Mouse (Mus musculus) E14TG2a.4 (cell line): ENCODE data around the gene Sepsecs.

Source experiments
- H3K27me3 ChIP-seq: 2 replicates; pipeline ENCODE4 v1.6.1; 2014; ENCODE audit warnings: low read length, control low read depth; ENCODE audit not compliant: insufficient read depth
- H3K36me3 ChIP-seq: 2 replicates; pipeline ENCODE4 v1.6.1; 2014; ENCODE audit warnings: low read length, control low read depth; ENCODE audit not compliant: insufficient read depth
- H3K4me1 ChIP-seq: replicated peaks from 2 replicates; pipeline ENCODE4 v1.6.1; 2014; ENCODE audit warnings: low read depth, low read length, control low read depth
- H3K4me3 ChIP-seq: replicated peaks from 2 replicates; pipeline ENCODE4 v1.5.1; 2014; ENCODE audit warnings: mild to moderate bottlenecking, low read length
- H3K9me3 ChIP-seq: 2 replicates; pipeline ENCODE4 v1.6.1; 2014; ENCODE audit warnings: low read length, control low read depth
- CTCF ChIP-seq: conservative IDR thresholded peaks from 2 replicates; pipeline ENCODE4 v1.5.1; 2014; ENCODE audit warnings: low read length
- NANOG ChIP-seq: IDR thresholded peaks from 2 replicates; pipeline ENCODE4 v1.6.1; 2014; ENCODE audit warnings: borderline replicate concordance, low read length, mixed read lengths
- POU5F1 ChIP-seq: IDR thresholded peaks from 2 replicates; pipeline ENCODE4 v1.6.1; 2014; ENCODE audit warnings: low read length, borderline replicate concordance

Sepsecs gene

GRCm38 (mm10) chr5:52636025-52636755, 33.3 kb downstream of the Sepsecs start:
- H3K27me3 ChIP-seq: no peaks in the 10 kb centered on the region
- peaks cover 1% of the 10 kb centered on the region; the same call in 1 of the 2 replicates for H3K36me3 ChIP-seq
- H3K4me3 ChIP-seq: no peak overlapping the region
- H3K9me3 ChIP-seq: peaks cover 7% of the 10 kb centered on the region
- TF ChIP-seq CTCF (no peak), POU5F1 (no peak), NANOG (no peak)
- H3K4me1 ChIP-seq: peaks cover 12% of the 10 kb centered on the region

GRCm38 (mm10) chr5:52634017-52634416, 35.5 kb downstream of the Sepsecs start:
- Histone ChIP-seq H3K4me1 (peaks cover 11% of the 10 kb centered on the region), H3K4me3 (no peak overlapping the region), H3K9me3 (peaks cover 10% of the 10 kb centered on the region), H3K36me3 (no peaks in the 10 kb centered on the region), H3K27me3 (no peaks in the 10 kb centered on the region)
- TF ChIP-seq CTCF (peak; percentile 61), NANOG (no peak), POU5F1 (no peak)

- Histone ChIP-seq H3K27me3 (no peaks in the 10 kb centered on the region), H3K9me3 (peaks cover 10% of the 10 kb centered on the region), H3K4me3 (no peak overlapping the region), H3K36me3 (no peaks in the 10 kb centered on the region), H3K4me1 (peaks cover 21% of the 10 kb centered on the region)
- TF ChIP-seq POU5F1 (no peak), CTCF (no peak), NANOG (no peak)
Observed at GRCm38 (mm10) chr5:52630541-52630940, 39.0 kb downstream of the Sepsecs start.

GRCm38 (mm10) chr5:52629214-52629613, 40.3 kb downstream of the Sepsecs start:
- no peak for TF ChIP-seq CTCF
- no peak for TF ChIP-seq POU5F1
- TF ChIP-seq NANOG: no peak
- Histone ChIP-seq H3K27me3 (no peaks in the 10 kb centered on the region; the same call in 1 of the 2 replicates), H3K9me3 (peaks cover 10% of the 10 kb centered on the region), H3K4me3 (no peak overlapping the region), H3K36me3 (no peaks in the 10 kb centered on the region), H3K4me1 (peaks cover 15% of the 10 kb centered on the region)

GRCm38 (mm10) chr5:52628783-52629182, 40.7 kb downstream of the Sepsecs start:
- Histone ChIP-seq H3K4me3 (no peak overlapping the region), H3K27me3 (no peaks in the 10 kb centered on the region; the same call in 1 of the 2 replicates), H3K36me3 (no peaks in the 10 kb centered on the region), H3K4me1 (peaks cover 11% of the 10 kb centered on the region), H3K9me3 (peaks cover 10% of the 10 kb centered on the region)
- TF ChIP-seq NANOG (no peak), POU5F1 (no peak), CTCF (no peak)

- peaks cover 9% of the 10 kb centered on the region for H3K4me1 ChIP-seq
- no peak overlapping the region for H3K4me3 ChIP-seq
- TF ChIP-seq POU5F1: no peak
- no peak for TF ChIP-seq CTCF
- TF ChIP-seq NANOG: no peak
- peaks cover 10% of the 10 kb centered on the region for H3K9me3 ChIP-seq
- no peaks in the 10 kb centered on the region for H3K36me3 ChIP-seq
- no peaks in the 10 kb centered on the region; the same call in 1 of the 2 replicates for H3K27me3 ChIP-seq
Observed at GRCm38 (mm10) chr5:52627713-52628112, 41.8 kb downstream of the Sepsecs start.

GRCm38 (mm10) chr5:52626092-52626491, 43.4 kb downstream of the Sepsecs start:
- Histone ChIP-seq H3K4me1 (peaks cover 9% of the 10 kb centered on the region), H3K4me3 (no peak overlapping the region), H3K36me3 (no peaks in the 10 kb centered on the region), H3K27me3 (peaks cover 3% of the 10 kb centered on the region; the same call in 1 of the 2 replicates), H3K9me3 (peaks cover 1% of the 10 kb centered on the region; the same call in 1 of the 2 replicates)
- TF ChIP-seq CTCF: no peak
- TF ChIP-seq POU5F1: no peak
- no peak for TF ChIP-seq NANOG

GRCm38 (mm10) chr5:52624956-52625355, 44.6 kb downstream of the Sepsecs start:
- no peak overlapping the region for H3K4me3 ChIP-seq

GRCm38 (mm10) chr5:52623099-52623498, 46.4 kb downstream of the Sepsecs start:
- Histone ChIP-seq H3K4me3 (no peak overlapping the region), H3K36me3 (no peaks in the 10 kb centered on the region)
- no peak for TF ChIP-seq NANOG
- TF ChIP-seq CTCF: no peak
- no peak for TF ChIP-seq POU5F1

More at GRCm38 (mm10) chr5:52624956-52625355, 44.6 kb downstream of the Sepsecs start:
- H3K36me3 ChIP-seq: no peaks in the 10 kb centered on the region
- TF ChIP-seq CTCF: no peak
- no peak for TF ChIP-seq NANOG
- no peak for TF ChIP-seq POU5F1
- H3K9me3 ChIP-seq: no peaks in the 10 kb centered on the region
- H3K4me1 ChIP-seq: peaks cover 9% of the 10 kb centered on the region
- H3K27me3 ChIP-seq: peaks cover 8% of the 10 kb centered on the region

More at GRCm38 (mm10) chr5:52623099-52623498, 46.4 kb downstream of the Sepsecs start:
- peaks cover 17% of the 10 kb centered on the region for H3K4me1 ChIP-seq
- H3K9me3 ChIP-seq: no peaks in the 10 kb centered on the region
- H3K27me3 ChIP-seq: peaks cover 24% of the 10 kb centered on the region
